Mouse (Mus musculus) natural killer cell, adult 2 months (primary cell): Measurements from ENCODE around the gene Slc7a11.

ENCODE experiments used
- DNase-seq, 2 experiments: peaks; one replicate each; pipeline ENCODE4 v3.0.0; 2022; ENCODE audit warnings: low spot score in 2 of 2

Slc7a11 gene

DNA sequence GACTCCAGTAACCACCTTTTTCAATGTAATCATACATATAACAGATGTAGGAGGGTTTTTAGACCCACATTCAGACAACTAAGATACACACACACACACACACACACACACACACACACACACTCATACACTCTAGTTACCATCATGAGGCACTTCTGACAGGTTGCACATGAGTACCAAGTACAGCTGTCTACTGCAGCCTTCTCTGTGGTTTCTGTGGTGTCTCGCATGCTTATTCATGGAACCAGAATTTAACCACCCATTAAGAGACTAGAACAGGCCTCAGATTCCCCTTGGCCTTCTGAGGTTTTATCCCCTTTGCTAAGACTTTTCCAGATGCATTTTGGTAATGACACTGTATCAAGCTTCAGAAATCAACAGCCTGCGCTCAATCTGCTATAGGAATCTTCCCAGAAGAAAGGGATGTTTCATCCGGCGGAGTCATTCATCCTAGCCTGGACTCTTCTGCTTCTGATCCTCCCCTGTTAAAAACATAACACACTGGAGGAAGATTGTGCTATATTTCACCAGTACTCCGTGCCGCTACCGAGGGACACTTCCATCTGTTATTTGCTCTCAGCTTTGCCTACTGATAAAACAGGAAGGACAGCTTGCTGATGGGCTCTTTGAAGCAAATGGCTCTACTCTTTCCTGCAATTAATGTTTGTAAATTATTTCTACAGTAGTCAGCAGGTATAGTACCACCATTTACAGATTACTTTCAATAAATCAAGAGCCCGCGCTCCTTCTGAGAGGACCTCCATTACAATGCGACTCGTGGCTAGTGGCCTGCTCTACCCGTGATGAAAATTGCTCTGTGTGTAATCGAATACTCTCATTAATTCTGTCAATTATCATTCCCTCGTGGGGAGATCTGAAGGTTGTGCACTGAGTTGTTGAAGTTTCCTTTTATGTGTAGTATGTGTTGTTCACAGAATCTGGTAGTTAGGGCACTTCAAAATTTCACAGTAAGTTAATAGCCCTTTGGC is 135.8 kb downstream of the Slc7a11 start:
- no peak for DNase-seq

DNA sequence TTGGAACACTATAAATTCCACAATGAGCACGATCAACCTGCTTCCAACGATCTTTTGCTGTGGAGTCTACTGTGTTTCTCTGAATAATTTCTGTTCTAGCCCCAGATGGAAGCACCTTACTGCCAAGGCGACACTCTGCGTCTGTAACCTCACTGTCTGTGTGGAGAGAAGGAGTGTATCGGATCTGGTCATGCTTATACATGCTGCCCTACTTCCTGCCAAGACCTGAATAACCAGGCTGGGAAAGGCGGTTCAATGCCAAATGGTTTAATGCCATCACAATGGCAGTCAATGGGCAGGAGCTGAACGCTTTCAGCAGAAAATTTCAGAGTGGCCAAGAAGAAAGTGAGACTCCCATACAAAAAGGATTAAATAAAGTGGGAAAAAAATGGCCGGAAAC is 137.1 kb downstream of the Slc7a11 start:
- DNase-seq, result no peak

DNA sequence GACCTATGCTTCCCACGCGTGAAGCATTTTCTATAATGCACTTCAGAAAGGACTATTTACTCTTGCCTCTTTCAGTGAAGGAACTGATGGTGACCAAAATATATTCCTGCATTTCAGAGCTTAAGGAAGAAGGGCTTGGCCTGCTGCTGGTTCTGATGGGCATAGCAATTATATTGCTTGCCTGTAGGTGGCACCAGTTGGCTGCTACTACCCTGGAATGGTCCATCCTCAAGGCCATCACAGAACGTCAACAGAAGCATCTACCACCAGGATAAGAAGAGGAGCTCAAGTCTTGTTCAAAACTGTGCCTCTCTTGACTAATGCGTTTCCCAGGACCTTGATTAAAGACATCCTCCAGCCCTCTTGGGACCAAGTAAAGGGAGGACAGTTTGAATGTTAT is 139.3 kb downstream of the Slc7a11 start:
- no peak for DNase-seq

DNA sequence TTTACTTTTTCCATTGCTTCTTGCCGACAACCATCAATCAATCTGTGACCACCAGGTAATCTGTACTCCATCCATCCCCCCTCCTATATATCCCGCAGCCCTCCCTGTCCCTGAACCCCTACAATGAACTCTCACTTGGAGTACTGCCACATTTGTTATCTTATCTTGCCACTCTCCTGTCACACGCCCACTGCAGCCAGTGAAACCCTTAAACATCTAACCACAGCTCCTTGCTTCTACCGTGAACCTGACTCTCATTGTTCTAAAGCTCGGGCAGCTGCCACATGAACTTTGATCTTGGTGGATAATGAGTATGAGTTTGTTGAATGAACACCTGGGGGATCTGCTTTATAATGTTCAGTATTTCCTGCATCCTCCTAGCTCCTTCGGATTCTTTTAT is 140.8 kb downstream of the Slc7a11 start:
- DNase-seq, result no peak

DNA sequence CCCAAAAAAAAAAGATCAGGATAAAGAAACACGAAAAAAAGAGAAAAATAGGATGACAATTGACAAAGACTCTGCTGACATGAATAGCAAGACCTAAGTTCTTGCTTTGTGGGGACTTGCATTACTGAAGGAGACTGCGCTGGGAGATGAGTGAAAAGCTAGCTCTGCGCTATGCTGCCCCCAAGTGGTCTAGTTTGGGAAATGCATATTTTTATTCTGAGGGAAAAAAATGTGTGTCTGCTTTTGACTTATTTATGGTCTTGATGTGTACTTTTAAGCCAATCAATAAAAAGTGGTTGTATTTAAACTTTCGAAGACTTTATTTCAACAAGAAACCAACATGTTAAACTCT is 142.5 kb downstream of the Slc7a11 start:
- peak in 1 of 2 experiments; percentile 11 for DNase-seq

DNA sequence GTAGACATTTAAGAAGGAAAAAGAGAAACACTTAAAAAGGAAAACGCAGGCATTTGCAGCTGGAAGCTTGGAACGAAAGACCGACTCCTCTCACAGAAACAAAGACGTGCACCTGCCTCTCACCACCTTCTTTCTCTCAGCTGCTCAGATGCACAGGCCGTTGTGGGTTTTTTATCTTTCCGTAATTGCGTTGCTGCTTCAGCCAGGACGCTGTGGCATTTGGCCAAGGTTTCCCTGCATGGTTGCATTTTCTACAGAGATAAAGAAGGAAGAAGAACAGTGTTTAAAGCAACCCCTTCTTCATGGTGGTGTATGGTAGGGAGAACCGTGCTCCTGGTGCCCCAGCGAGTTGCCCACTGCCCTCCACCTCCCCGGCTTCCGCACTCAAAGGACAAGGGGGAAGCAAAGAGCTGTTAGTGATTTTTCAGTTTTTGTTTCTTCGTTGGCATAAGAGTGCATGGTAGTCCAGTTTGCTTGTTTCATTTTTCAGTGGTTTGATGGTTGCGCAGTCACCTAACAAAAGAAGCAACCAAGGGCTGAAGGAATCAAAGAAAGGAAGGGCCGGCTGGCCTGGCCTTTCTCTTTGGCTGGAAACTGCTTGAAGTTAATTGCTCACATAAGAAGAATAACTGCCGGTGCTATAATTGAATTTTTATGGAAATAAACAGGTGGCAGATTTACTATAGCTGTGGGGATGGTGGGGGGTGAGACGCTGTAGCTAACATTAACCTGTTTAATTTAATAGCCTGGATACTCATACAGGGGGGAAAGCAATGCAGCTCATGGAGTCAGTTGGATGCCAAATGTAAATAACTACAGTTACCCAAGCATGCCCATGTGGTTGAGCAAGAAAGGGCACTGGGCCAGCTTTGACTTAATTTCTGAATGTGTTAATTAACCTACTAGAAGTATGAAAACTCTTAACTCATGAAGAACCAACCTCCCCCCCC is 143.1 kb downstream of the Slc7a11 start:
- DNase-seq, result no peak

DNA sequence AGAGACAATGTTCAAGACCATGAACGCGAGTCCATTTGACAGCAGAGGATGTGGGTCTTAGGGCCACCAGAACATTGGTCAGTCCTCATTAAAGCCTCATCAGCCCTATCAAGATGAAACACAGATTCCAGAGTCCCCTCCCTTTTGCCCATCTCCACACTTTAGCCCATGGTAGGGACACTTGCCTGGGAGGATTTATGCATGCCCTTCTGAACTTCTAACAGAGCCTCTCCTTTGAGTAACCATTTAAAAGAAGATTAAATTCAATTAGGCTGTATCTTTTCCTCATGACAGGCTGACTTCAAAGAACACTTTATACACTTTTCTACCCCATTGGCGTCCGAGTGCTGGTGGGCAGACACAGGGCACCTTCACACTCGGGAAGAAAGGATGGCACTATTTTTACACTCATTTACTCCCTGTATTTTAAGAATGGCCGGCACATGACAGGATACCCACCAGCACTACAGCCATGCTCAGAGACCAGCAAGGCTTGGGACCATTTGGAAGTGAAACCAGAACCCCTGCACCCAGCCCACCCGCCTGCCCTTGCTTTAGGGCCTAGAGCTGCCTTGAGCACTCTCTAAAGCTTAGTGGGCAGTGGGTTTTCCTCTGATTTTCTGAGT is 144.9 kb downstream of the Slc7a11 start:
- no peak for DNase-seq

DNA sequence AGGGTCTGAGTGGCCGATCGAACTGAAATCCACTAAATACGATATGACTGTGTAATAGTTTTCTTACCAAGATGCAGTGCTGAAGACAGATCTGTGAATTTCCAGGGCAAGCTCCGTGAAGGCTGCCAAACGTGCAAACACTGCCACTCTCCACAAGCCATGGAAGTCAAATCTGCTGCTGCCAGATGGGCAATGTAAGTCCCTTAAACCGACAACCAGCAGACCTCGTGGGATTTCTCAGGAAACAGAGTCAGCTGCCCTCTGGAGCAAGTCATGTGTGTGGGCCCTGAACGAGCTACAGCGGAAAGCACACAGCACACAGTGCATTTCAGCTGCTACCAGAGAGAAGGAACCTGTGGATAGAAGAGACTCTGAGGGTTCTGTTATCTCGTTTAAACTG is 146.5 kb downstream of the Slc7a11 start:
- no peak for DNase-seq

DNA sequence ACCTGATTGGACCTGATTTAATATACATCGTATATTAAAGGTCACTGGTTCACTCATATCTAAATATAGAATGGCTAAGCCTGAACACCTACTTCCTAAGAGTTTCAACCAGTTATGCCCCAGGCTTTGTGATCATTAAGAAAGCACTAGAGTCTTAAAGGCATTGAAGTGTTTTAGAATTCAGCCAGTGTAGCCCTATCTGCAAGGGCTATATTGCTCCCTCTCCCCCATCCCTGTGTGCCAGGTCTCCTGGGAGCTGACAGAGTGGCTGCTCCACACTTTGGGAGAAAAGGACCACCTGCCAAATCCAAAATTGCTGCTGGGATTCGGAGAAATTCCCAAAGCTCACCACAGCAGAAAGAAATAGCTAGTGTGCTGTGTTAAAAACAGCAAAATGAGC is 168.4 kb downstream of the Slc7a11 start:
- no peak for DNase-seq

DNA sequence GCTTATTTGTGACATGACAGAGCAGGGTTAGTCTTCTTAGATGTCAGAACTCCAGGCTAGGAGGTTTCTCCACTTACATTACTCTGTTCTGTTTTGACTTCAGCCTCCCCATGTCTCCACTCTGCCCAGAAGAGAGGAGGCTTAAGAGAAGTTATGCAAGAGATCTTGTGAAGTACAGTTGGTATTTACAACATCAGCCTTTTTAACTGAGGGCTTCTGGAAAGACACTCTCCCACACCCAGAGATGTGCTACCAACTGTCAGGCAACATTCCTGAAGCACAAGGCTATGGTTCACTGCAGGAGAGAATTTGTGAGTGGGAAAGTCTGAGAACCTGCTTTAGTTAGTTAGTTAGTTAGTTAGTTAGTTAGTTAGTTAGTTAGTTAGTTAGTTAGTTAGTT is 171.2 kb downstream of the Slc7a11 start:
- DNase-seq, result no peak

DNA sequence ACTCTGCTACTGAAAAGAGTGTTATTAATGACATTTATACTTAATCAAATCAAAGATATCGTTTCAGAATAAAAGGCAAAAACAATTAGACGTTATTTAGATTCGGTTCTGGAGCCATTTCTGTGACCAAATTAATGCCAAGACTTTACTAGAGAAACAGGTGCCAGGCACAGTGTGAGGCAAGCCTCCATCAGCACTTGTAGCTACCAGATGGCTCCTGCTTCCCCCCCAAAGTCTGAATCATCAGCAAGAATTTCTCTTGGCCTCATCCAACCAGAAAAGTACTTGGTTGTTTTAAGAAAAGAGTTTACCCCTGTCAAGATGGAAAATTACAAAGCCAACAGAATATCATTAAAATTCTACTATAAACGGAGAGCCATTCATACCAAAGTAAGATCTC is 173.7 kb downstream of the Slc7a11 start:
- DNase-seq, result no peak

DNA sequence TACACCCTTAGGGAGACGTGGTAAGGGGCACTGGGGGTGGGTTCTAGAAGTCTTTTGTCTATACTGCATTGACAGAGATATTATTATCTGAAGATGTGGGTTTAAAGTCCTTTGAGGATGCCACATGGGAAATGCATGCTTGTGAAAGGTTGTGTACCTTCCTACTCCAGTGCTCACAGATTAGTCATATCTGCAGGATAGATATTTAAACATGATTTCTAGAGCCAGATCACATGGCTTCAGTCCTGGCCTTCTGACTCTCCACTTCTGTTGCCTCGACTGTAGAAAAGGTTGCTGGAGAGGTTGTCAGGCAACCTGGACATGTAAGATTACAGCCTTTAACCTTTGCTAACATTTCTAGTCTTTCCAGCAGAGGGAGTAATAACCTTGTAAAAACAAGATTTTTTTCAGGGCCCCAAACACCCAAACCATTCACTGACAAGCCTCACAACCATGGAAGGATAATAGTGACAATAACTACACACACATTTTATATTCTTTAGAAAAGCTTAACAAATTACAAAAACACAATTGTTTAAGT is 180.8 kb downstream of the Slc7a11 start:
- no peak for DNase-seq

DNA sequence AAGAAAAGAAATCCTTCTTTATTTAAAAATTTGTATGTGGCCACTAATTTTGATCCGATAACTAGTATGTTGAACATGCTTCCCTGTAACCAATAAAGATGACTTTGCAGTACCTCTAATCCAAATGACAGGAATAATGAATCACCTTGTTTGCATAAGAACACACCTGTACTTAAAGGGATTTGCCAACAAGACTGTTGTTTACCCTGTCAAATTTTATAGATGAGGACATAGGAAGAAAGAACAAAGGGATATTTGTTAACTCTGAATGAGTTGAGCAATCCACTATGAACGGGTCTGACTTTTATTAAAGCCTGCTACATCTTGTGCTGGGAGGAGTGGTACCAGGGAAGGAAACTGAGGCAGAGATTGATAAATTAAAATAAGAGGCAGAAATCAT is 181.3 kb downstream of the Slc7a11 start:
- no peak for DNase-seq

DNA sequence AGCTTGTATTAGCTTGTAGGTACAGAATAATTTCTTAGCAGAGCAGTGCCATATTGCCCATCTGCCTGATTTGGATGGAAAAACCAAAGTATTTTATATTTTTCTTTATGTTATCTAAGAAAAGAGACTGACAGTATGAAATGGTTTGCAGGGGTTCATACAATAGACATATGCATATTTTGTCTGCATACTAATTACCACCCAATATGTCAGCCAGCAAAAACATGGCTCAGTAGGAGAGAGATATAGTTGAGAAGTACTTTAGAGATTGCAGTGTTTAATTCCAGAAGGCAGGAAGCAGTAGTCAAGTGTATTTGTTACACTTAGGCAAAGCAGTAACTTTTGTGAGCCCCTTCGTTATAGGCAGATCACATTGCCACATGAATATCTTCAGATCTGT is 182.7 kb downstream of the Slc7a11 start:
- no peak for DNase-seq

DNA sequence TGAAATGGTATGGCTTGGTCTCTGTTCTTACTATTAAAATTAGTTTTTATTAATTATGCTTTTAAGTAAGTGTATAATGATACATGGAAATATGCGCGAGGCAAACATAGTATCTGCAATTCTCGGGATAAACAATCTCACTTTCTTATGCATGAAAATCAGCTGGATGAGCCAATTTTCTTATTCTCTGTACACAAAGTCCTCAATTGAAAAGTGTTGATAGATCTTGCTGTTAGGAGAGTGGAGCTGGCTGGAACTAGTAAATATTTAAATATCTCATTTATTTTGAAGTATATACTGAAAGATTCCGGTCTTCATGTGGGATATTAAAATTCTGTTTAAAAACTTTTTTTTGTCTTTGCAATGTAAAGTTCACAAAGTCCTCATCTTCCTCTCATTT is 184.6 kb downstream of the Slc7a11 start:
- DNase-seq, result no peak

DNA sequence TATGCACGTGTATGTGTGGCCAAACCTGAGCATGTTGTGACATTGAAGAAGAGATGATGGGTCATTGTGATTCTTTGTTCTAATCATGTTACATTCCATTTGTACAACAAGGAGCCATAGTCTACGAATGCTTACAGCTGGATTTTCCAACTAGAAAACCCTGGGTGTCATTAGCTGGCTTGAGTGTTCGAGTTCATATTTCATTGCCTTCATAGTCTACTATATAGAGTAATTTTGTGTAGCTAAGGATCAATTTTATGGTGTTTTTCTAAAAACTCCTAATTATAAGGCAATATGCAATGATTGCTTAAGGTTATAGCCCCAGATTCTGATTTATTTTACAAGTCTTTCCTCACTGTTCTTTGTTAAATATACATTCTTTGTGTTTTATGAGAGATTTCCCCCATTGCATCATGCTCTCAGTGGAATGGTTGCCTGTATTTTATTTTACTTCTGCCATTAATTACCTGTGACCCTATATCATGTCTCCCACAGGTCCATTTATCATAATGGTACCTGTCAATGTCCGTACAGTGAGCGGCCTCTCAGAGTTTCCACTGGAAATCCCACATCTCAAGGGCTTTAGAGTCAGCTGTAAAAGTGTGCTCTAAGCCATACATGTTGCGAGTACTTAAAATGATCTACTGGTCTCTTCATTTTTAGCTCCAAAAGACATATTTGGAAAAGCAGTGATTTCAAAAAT is 193.7 kb downstream of the Slc7a11 start:
- no peak for DNase-seq

DNA sequence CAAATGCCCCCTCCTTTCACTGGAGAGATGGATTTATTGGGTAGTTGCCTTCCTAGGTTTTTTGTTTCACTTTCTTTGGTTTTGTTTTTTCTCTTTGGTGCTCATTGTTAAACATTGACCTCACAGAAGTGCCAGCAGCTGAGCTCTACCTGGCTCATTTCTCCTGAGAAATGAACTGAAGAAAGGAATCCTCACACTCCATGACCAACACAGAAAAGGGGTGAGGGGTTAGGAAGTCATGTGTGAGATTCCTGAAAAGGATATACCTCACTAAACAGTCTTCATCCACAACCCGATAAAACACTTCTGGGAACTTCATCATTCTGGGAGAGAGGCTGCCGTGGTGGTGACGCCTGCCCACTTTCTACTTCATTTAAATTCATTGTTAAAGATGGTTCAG is 207.4 kb downstream of the Slc7a11 start:
- no peak for DNase-seq

DNA sequence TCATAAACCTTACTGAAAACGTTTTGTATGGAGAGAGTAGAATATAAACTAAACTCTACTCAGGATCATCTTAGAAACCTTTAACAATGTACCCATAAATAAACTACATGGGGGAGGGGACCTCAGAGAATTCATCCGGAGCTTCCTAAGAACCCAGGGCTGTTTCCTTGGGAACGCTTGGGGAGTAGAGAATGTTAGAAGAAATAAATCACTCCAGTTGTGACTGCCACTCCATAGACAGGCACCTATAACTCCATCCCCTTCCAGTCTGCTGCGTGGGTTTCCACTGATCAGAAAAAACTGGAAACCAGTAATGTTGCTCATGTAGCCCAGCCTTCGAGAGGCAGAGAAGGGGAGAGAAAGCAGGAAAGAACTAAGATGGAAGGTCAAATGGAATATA is 210.3 kb downstream of the Slc7a11 start:
- DNase-seq, result no peak

DNA sequence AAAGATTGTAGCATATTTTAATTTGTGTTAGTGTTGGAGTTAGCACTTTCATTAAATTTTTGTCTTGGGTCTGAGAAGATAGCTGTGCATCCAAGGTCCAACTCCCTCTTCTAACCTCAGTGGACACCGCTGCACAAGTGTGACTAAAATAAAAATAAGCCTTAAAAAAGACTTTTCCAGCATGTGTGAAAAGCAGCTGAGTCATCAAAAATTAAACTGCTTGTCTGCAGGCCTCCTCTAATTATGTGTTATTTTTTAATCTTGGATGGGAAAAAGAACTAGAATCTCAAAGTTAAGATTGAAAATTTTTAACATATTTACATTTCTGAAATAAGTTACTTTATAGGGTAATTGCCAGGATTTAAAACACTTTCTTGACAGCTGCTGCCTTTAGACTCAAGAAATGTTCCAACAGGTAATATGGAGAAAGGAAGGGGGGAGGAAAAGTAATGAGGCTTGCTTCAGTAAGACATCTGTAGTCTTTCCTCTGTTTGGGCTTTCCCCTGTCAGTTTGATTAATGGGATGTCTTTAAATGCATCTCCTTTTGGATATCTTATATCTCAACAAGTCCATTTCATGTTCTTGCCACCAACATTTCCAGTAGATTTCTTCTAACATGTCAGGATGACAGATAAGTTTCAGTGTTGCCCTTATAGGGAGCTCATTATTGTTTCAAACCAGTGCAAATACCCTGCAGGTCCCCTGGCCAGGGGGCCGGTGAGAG is 218.9 kb downstream of the Slc7a11 start:
- DNase-seq, result no peak

DNA sequence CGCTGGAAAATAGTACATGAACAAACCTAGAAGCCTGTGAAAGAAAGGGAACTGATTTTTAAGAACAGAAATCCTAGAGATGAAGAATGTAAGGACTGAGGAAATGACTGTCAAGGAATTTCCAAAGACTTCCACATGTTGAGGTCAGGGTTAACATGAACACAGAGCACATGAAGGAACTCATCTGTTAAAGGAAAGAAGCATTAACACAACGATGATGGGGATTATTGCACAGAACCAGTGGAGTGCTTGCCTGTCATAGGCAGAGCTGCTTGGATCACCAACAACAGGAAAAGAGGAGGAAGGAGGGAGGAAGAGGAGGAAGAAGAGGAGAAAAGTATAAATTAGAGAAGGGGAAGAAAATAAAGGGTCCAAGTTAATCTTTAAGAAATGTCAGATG is 223.0 kb downstream of the Slc7a11 start:
- no peak for DNase-seq

DNA sequence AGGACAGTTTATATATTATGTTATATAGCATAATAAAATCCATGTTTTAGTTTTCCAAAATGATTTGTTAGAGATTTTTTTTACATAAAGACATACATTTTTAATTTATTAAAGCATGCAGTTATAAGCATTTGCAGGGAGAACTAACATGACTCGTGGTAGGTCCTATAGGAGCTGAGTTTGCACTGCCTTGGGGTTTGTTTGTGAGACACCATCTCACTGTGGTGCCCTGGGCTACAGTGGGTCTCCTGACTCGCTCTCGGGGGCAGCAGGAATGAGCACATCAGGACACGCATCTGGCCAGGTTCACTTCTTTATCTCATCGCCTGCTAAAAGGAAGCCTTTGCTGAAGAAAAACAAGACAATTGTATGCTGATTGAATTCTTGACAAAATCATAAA is 257.0 kb downstream of the Slc7a11 start:
- no peak for DNase-seq
